Mouse (Mus musculus): ENCODE measurements around the gene Gabrr3. TPM values are rescaled to one million over a fixed set of nuclear protein-coding genes. Genes with fewer than 3 reads are reported as not detected.

Gene Gabrr3
- polyA plus RNA-seq (2014; fragmentation: Nextera tagmentation; extraction: Ambion mirVana): 0.20 and 0.22 TPM in 2 replicates

DNA sequence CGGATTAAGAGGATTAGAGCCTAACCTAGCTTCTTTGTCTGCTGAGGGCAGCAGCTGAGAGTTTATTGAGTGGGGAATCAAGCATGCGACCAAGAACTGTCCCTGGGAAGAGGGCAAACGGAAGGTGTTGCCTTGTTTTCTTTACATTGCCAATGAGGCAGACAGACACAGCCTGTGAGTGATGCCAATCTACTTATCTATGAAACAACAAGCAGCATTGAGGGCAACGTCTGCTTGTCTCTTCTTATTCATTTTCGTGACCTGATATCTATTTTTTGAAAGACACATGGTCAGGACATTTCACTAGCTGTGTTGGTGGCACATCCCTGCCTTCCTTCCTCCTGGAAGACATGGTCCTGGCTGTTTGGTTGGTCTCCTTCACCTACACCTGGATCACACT is at the start of gene Gabrr3:
TSS of gene Gabrr3 (plus strand) at position 301 of the 400 bp plus-strand sequence.
- 67% methylated on average over 5 of the region's 5 CpGs for WGBS
- Histone ChIP-seq H3K4me2 (ENCODE audit: low read depth, low read length) (no peak within 1 kb of the TSS), H3K9me3 (replicated peaks; ENCODE audit: control insufficient read depth, low read length) (no peaks in the 10 kb centered on the region), H3K4me1 (ENCODE audit: control insufficient read depth, insufficient read depth, low read length) (no peaks in the 10 kb centered on the region), H3K9ac (replicated peaks; ENCODE audit: low read length) (no peak within 1 kb of the TSS), H3K27me3 (ENCODE audit: control insufficient read depth, insufficient read depth, low read length) (no peaks in the 10 kb centered on the region), H3K4me3 (ENCODE audit: low read depth, low read length) (no peak within 1 kb of the TSS), H3K36me3 (replicated peaks; ENCODE audit: control insufficient read depth, insufficient read depth, low read depth, low read length) (no peaks in the 10 kb centered on the region), H3K27ac (replicated peaks; ENCODE audit: low read depth, low read length) (no peak within 1 kb of the TSS)
- ATAC-seq (replicated peaks; ENCODE audit: insufficient number of reproducible peaks, low FRiP score, low TSS enrichment, low read depth) (no peak), DNase-seq (ENCODE audit: low spot score) (no peak)

DNA sequence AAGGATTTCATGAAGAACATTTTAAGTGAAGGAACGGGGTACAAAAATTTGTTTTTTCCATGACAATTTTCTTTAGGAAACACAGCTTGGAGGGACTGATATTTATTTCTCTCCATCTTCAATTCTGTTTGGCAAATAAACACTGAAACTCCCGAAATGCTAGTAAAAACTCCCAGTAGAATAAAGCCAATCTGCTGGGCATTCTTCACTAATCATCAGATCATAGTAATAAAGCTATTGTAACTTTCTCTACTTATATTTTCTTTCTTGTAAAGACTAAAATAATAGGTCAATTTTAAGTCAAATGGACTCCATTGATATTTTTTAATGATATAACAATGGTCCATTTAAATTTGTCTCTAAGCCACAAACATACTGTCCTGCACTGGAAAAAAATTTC is 43.2 kb upstream of the Gabrr3 start, which contains the start of gene Olfr209:
TSS of gene Olfr209 (minus strand) at position 101 of the 400 bp plus-strand sequence.
- no peak for ATAC-seq (replicated peaks; ENCODE audit: insufficient number of reproducible peaks, low FRiP score, low TSS enrichment, low read depth)
- Histone ChIP-seq H3K27ac (replicated peaks; ENCODE audit: low read depth, low read length) (no peak within 1 kb of the TSS), H3K36me3 (replicated peaks; ENCODE audit: control insufficient read depth, insufficient read depth, low read depth, low read length) (no peaks in the 10 kb centered on the region), H3K4me2 (ENCODE audit: low read depth, low read length) (no peak within 1 kb of the TSS), H3K27me3 (ENCODE audit: control insufficient read depth, insufficient read depth, low read length) (no peaks in the 10 kb centered on the region), H3K9ac (replicated peaks; ENCODE audit: low read length) (no peak within 1 kb of the TSS), H3K4me1 (ENCODE audit: control insufficient read depth, insufficient read depth, low read length) (no peaks in the 10 kb centered on the region), H3K9me3 (replicated peaks; ENCODE audit: control insufficient read depth, low read length) (no peaks in the 10 kb centered on the region), H3K4me3 (ENCODE audit: low read depth, low read length) (no peak within 1 kb of the TSS)
- DNase-seq (ENCODE audit: low spot score): no peak
- 78% methylated on average over 2 of the region's 2 CpGs for WGBS

DNA sequence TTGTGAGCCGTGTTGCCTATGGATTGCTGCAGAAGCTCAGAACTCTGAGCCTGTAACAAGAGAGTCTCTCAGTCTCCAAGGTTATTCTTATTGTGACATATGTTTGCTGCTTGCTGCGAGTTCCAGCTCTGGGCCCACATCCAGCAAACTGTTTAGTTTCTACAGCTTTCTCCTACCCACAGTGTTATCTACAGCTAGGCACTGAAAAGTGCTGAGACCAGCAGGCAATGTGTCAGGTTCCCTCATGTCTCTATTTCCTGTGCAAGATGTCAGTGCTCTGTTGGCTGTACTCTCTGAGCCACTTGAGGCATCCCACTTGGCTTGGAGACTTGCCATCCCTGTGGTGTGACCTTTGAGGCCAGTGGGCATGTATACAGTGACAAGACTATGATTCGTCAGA is 13.8 kb upstream of the Gabrr3 start:
- H3K4me3 ChIP-seq (ENCODE audit: low read depth, low read length): no peak overlapping the region
- WGBS: 77% methylated on average over 3 of the region's 3 CpGs

DNA sequence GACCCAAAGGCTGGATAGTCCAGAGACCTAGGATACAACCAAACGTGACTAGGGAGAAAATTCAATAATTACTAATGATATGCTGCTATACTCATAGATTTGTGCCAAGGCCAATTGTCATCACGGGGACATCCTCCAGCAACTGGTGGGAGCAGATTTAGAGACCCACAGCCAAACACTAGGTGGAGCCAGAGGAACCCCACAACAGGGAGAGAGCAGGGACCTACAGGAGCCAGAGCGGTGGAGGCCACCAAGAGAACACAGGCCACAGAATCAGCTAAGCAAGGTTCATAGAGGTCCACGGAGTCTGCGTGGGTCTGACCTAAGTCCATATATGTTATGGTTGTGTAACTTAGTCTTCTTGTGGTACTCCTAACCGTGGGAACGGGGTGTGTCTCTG is 6.0 kb upstream of the Gabrr3 start:
- WGBS: 72% methylated on average over 7 of the region's 7 CpGs
- Histone ChIP-seq H3K27ac (replicated peaks; ENCODE audit: low read depth, low read length) (no peak overlapping the region), H3K9ac (replicated peaks; ENCODE audit: low read length) (no peak overlapping the region), H3K27me3 (ENCODE audit: control insufficient read depth, insufficient read depth, low read length) (no peaks in the 10 kb centered on the region), H3K9me3 (replicated peaks; ENCODE audit: control insufficient read depth, low read length) (no peaks in the 10 kb centered on the region), H3K4me1 (ENCODE audit: control insufficient read depth, insufficient read depth, low read length) (no peaks in the 10 kb centered on the region), H3K4me3 (ENCODE audit: low read depth, low read length) (no peak overlapping the region), H3K4me2 (ENCODE audit: low read depth, low read length) (no peak overlapping the region), H3K36me3 (replicated peaks; ENCODE audit: control insufficient read depth, insufficient read depth, low read depth, low read length) (no peaks in the 10 kb centered on the region)
- no peak for ATAC-seq (replicated peaks; ENCODE audit: insufficient number of reproducible peaks, low FRiP score, low TSS enrichment, low read depth)
- no peak for DNase-seq (ENCODE audit: low spot score)

More for the DNA sequence above, 13.8 kb upstream of the Gabrr3 start:
- no peak for DNase-seq (ENCODE audit: low spot score)
- H3K36me3 ChIP-seq (replicated peaks; ENCODE audit: control insufficient read depth, insufficient read depth, low read depth, low read length): no peaks in the 10 kb centered on the region
- H3K9ac ChIP-seq (replicated peaks; ENCODE audit: low read length): no peak overlapping the region
- no peaks in the 10 kb centered on the region for H3K4me1 ChIP-seq (ENCODE audit: control insufficient read depth, insufficient read depth, low read length)
- no peak for ATAC-seq (replicated peaks; ENCODE audit: insufficient number of reproducible peaks, low FRiP score, low TSS enrichment, low read depth)
- H3K27ac ChIP-seq (replicated peaks; ENCODE audit: low read depth, low read length): no peak overlapping the region
- H3K27me3 ChIP-seq (ENCODE audit: control insufficient read depth, insufficient read depth, low read length): no peaks in the 10 kb centered on the region
- no peaks in the 10 kb centered on the region for H3K9me3 ChIP-seq (replicated peaks; ENCODE audit: control insufficient read depth, low read length)
- no peak overlapping the region for H3K4me2 ChIP-seq (ENCODE audit: low read depth, low read length)

DNA sequence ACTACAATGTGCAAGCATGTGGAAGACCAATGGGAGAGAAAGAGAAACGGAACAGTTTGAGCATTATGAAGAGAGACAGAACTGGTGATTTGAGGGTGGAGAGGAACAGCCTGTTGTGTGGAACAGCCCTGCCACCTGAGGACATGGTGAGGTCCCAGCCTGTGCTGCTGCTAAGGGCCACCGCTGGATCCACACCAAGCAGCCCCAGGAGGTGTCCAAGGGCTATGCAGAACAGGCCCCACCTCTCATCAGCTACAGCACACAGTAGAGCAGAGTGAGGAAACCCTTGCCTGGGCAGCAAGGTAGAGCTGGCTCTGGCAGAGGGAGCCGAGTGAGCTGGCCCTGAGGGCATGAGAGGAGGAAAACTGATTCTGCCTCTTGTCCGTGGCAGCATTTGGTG is 5.1 kb upstream of the Gabrr3 start:
- no peak overlapping the region for H3K4me2 ChIP-seq (ENCODE audit: low read depth, low read length)
- no peak overlapping the region for H3K9ac ChIP-seq (replicated peaks; ENCODE audit: low read length)
- no peak overlapping the region for H3K27ac ChIP-seq (replicated peaks; ENCODE audit: low read depth, low read length)
- no peak for DNase-seq (ENCODE audit: low spot score)
- H3K27me3 ChIP-seq (ENCODE audit: control insufficient read depth, insufficient read depth, low read length): no peaks in the 10 kb centered on the region
- no peaks in the 10 kb centered on the region for H3K4me1 ChIP-seq (ENCODE audit: control insufficient read depth, insufficient read depth, low read length)
- H3K36me3 ChIP-seq (replicated peaks; ENCODE audit: control insufficient read depth, insufficient read depth, low read depth, low read length): no peaks in the 10 kb centered on the region
- 0 out of 2 replicates have a peak, but pooled peaks have one; percentile 44 for ATAC-seq (replicated peaks; ENCODE audit: insufficient number of reproducible peaks, low FRiP score, low TSS enrichment, low read depth)
- WGBS: 62% methylated on average over 4 of the region's 4 CpGs
- H3K9me3 ChIP-seq (replicated peaks; ENCODE audit: control insufficient read depth, low read length): no peaks in the 10 kb centered on the region
- H3K4me3 ChIP-seq (ENCODE audit: low read depth, low read length): no peak overlapping the region

DNA sequence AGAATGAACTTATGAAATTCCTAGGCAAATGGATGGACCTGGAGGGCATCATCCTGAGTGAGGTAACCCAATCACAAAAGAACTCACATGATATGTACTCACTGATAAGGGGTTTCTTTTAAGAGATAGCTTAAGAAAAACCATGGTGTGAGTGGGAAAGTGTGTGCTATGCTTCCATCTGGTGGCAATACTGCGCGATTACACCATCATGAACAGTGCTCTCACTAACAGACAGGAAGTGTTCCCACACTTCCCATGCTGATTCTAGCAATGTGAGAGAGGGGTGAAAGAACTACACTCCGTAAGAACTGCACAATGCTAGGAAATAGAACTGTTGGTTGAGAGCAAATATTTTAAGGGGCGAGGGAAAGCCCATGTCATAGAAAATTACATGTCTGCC is 3.4 kb upstream of the Gabrr3 start:
- 0 out of 2 replicates have a peak, but pooled peaks have one; percentile 59 for ATAC-seq (replicated peaks; ENCODE audit: insufficient number of reproducible peaks, low FRiP score, low TSS enrichment, low read depth)

DNA sequence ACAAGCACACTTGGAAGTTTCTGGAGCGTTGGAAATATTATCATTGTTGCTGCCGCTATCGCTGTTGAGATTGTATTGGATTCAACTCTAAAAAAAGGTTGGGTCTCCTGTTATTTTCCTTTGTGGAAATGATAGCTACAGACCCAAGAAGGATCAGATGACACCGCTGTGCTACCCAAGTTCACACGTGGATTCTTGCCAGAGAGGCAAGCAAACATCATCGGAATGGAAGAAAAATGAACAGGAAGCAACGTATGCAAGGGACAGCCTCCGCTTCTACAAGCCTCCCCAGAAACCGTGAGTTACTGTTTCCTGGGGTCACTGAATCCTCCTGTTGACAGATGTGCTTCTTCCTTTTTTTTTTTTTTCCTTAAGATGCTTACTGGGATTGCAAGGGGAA is 2.3 kb upstream of the Gabrr3 start:
- H3K4me1 ChIP-seq (ENCODE audit: control insufficient read depth, insufficient read depth, low read length): no peaks in the 10 kb centered on the region
- no peak overlapping the region for H3K9ac ChIP-seq (replicated peaks; ENCODE audit: low read length)
- H3K36me3 ChIP-seq (replicated peaks; ENCODE audit: control insufficient read depth, insufficient read depth, low read depth, low read length): no peaks in the 10 kb centered on the region
- no peak overlapping the region for H3K4me2 ChIP-seq (ENCODE audit: low read depth, low read length)
- WGBS: 75% methylated on average over 9 of the region's 9 CpGs
- H3K4me3 ChIP-seq (ENCODE audit: low read depth, low read length): no peak overlapping the region
- DNase-seq (ENCODE audit: low spot score): no peak
- no peaks in the 10 kb centered on the region for H3K9me3 ChIP-seq (replicated peaks; ENCODE audit: control insufficient read depth, low read length)
- ATAC-seq (replicated peaks; ENCODE audit: insufficient number of reproducible peaks, low FRiP score, low TSS enrichment, low read depth): no peak
- H3K27ac ChIP-seq (replicated peaks; ENCODE audit: low read depth, low read length): no peak overlapping the region
- no peaks in the 10 kb centered on the region for H3K27me3 ChIP-seq (ENCODE audit: control insufficient read depth, insufficient read depth, low read length)

More for the DNA sequence above, 3.4 kb upstream of the Gabrr3 start:
- Histone ChIP-seq H3K9ac (replicated peaks; ENCODE audit: low read length) (no peak overlapping the region), H3K4me1 (ENCODE audit: control insufficient read depth, insufficient read depth, low read length) (no peaks in the 10 kb centered on the region), H3K9me3 (replicated peaks; ENCODE audit: control insufficient read depth, low read length) (no peaks in the 10 kb centered on the region), H3K36me3 (replicated peaks; ENCODE audit: control insufficient read depth, insufficient read depth, low read depth, low read length) (no peaks in the 10 kb centered on the region), H3K27ac (replicated peaks; ENCODE audit: low read depth, low read length) (no peak overlapping the region), H3K4me3 (ENCODE audit: low read depth, low read length) (no peak overlapping the region), H3K4me2 (ENCODE audit: low read depth, low read length) (no peak overlapping the region), H3K27me3 (ENCODE audit: control insufficient read depth, insufficient read depth, low read length) (no peaks in the 10 kb centered on the region)
- DNase-seq (ENCODE audit: low spot score): peak; percentile 63
- WGBS: 14% methylated on average over 4 of the region's 4 CpGs

DNA sequence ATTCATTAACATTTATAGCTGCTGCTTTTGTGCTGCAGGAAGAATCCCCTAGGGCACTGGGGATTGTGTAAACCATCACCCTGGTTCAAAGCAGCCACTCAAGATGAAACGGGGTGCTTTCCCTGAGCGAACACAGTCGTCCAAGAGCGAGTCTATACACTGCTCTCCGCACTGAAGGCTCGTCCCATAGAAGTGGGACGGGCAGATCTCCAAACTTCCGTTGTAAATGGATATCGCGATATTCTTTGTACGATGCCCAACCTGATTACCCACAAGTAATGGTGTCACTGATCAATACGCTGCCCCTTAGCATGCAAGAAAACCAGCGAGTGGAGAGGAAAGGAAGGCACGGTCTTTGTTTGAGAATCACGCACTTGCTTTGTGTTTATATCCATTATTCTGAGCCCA is 2.2 kb downstream of the Gabrr3 start:
- Histone ChIP-seq H3K4me3 (ENCODE audit: low read depth, low read length) (no peak overlapping the region), H3K4me1 (ENCODE audit: control insufficient read depth, insufficient read depth, low read length) (no peaks in the 10 kb centered on the region), H3K36me3 (replicated peaks; ENCODE audit: control insufficient read depth, insufficient read depth, low read depth, low read length) (no peaks in the 10 kb centered on the region), H3K27me3 (ENCODE audit: control insufficient read depth, insufficient read depth, low read length) (no peaks in the 10 kb centered on the region), H3K27ac (replicated peaks; ENCODE audit: low read depth, low read length) (no peak overlapping the region), H3K9me3 (replicated peaks; ENCODE audit: control insufficient read depth, low read length) (no peaks in the 10 kb centered on the region), H3K9ac (replicated peaks; ENCODE audit: low read length) (no peak overlapping the region), H3K4me2 (ENCODE audit: low read depth, low read length) (no peak overlapping the region)
- WGBS: 55% methylated on average over 15 of the region's 15 CpGs
- DNase-seq (ENCODE audit: low spot score): no peak
- peak; percentile 85 for ATAC-seq (replicated peaks; ENCODE audit: insufficient number of reproducible peaks, low FRiP score, low TSS enrichment, low read depth)
